ENCODE assay signal across 24 mouse cellular contexts in the genomic region with DNA sequence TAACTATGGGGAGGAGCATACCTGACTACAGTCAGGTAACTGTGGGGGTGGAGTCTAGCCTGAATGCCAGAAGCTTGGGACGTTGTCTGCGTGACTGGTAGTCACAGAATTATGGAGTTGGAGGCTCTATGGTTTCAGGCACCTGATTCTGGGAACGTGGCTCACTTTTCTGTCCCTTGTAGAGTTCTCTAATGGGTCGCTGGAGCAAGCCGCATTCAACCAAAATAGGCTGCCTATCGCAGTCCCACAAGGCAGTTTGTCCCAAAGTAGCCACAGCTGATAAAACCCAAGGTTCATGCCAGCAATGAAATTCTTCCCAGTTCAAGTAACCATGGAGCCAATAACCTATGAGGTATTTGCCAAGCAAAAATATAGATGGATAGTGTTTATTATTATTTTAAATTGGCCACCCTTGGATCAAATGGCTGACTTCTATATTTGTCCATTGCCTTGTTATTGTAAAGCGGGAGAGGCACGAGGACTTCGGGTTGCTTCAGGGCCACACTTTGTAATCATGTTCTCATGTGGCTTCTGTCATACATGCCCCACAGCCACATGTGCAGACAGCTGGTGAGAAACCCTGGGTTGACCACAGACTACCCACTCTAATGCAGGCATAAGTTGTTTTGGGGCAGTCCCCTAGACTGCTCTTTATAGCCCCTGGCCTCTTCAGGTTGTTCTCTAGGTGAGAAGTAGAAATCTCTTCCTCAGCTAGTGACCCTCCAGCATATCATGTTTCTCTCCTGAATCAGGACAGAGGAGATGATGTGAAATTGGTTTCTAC.
DNase-seq lines count a peak whose midpoint lies in the region; ATAC-seq and TF ChIP-seq lines count a peak whose summit lies in the region.
"Had no signal": no experiment of that assay in that cellular context is flagged by ENCODE, and none has a peak within 500 bp of the region (broad histone marks: within the 10 kb centered on the region; RNA-seq: fewer than 3 reads in every experiment).

No protein-coding gene starts in this region.

- no peak overlapping the region for H3K4me3 ChIP-seq in heart, embryonic 11.5 days (ENCODE audit: low read depth, low read length)
- H3K4me3 ChIP-seq in CH12.LX (replicated peaks in 1 of 3; ENCODE audit: low read depth in 2 of 3, low read length in 2 of 3, poor library complexity in 1 of 3) = no peak overlapping the region
- H3K4me3 ChIP-seq: embryonic facial prominence, embryonic 12.5 days; embryonic facial prominence, embryonic 15.5 days; heart, embryonic 15.5 days; hindbrain, embryonic 12.5 days; hindbrain, embryonic 15.5 days had no signal

- TF ChIP-seq EP300 in CH12.LX (IDR thresholded peaks at IDR 0.05; ENCODE audit: low read length) = 0 out of 2 replicates have a peak, but pooled peaks have one; percentile 23

- dilution Hi-C loops in CH12.LX (cut with MboI; ENCODE audit: extremely low pct_ligation_motif_present, extremely low pct_unique_long_range_greater_than_20kb, low sequenced_read_pairs) = no loop called here

- peak; percentile 38 to 61 for DNase-seq in heart, adult 18-20 months
- DNase-seq in CH12.LX (ENCODE audit: extremely low read depth) = peak; percentile 35
- DNase-seq in heart, adult 9 months (ENCODE audit: low spot score in 2 of 2) = peak; percentile 31 to 41
- DNase-seq in heart, postnatal 10 days = peak; percentile 51 to 61
- DNase-seq in lung, postnatal 10 days = no peak
- DNase-seq in left cerebral cortex, adult 11 months (ENCODE audit: low spot score) = no peak
- DNase-seq: adrenal gland, adult 2 months; adrenal gland, postnatal 14 days; B cell, adult 2 months; cerebellum, adult 11 months; cerebellum, adult 2 months; cerebellum, adult 9-11 months; cerebellum, postnatal 25 days; gastrocnemius, postnatal 10 days; gastrocnemius, postnatal 36 days; kidney, adult 2 months had no signal

- no peaks in the 10 kb centered on the region for H3K9me3 ChIP-seq in heart, embryonic 11.5 days (replicated peaks; ENCODE audit: control insufficient read depth, low read length)
- peaks cover 7% of the 10 kb centered on the region for H3K9me3 ChIP-seq in CH12.LX (replicated peaks; ENCODE audit: low read length)
- H3K9me3 ChIP-seq: embryonic facial prominence, embryonic 12.5 days; embryonic facial prominence, embryonic 15.5 days; heart, embryonic 15.5 days; hindbrain, embryonic 12.5 days; hindbrain, embryonic 15.5 days had no signal

- no peaks in the 10 kb centered on the region for H3K36me3 ChIP-seq in heart, embryonic 11.5 days (ENCODE audit: control insufficient read depth, insufficient read depth, low read length)
- H3K36me3 ChIP-seq in CH12.LX (replicated peaks in 1 of 2; ENCODE audit: control insufficient read depth in 1 of 2, insufficient read depth in 1 of 2, low read length in 1 of 2) = no peaks in the 10 kb centered on the region
- H3K36me3 ChIP-seq: embryonic facial prominence, embryonic 12.5 days; embryonic facial prominence, embryonic 15.5 days; heart, embryonic 15.5 days; hindbrain, embryonic 12.5 days; hindbrain, embryonic 15.5 days had no signal

- TF ChIP-seq RAD21 in CH12.LX (IDR thresholded peaks at IDR 0.05; ENCODE audit: low read depth, low read length) = no peak

- no peaks in the 10 kb centered on the region for H3K79me2 ChIP-seq in CH12.LX (replicated peaks; ENCODE audit: control insufficient read depth, extremely low read depth, insufficient read depth, poor library complexity, severe bottlenecking)

- in situ Hi-C loops in CH12.LX (cut with MboI; ENCODE audit: low pct_ligation_motif_present, low pct_unique_long_range_greater_than_20kb, low sequenced_read_pairs) = no loop called here

- H3K27me3 ChIP-seq in heart, embryonic 11.5 days (ENCODE audit: control insufficient read depth, insufficient read depth, low read length) = no peaks in the 10 kb centered on the region
- H3K27me3 ChIP-seq in CH12.LX (replicated peaks) = peaks cover 11% of the 10 kb centered on the region
- H3K27me3 ChIP-seq: embryonic facial prominence, embryonic 12.5 days; embryonic facial prominence, embryonic 15.5 days; heart, embryonic 15.5 days; hindbrain, embryonic 12.5 days; hindbrain, embryonic 15.5 days had no signal

- TF ChIP-seq CTCF in CH12.LX (conservative IDR thresholded peaks at IDR 0.05 in 1 of 2, IDR thresholded peaks at IDR 0.05 in 1 of 2; ENCODE audit: low read depth in 2 of 2, low read length in 2 of 2) = no peak

- 76% methylated on average over 9 of the region's 9 CpGs for WGBS in heart, embryonic 11.5 days (ENCODE audit: insufficient replicate concordance)

- peaks cover 6% of the 10 kb centered on the region; the same call in 1 of the 2 replicates for H3K4me1 ChIP-seq in heart, embryonic 11.5 days (ENCODE audit: control insufficient read depth, insufficient read depth, low read length)
- peaks cover 3 to 15% of the 10 kb centered on the region in 2 experiments; a peak in 3 of 4 replicates for H3K4me1 ChIP-seq in CH12.LX (ENCODE audit: control insufficient read depth in 1 of 2, insufficient read depth in 2 of 2)
- H3K4me1 ChIP-seq: hindbrain, embryonic 12.5 days; hindbrain, embryonic 15.5 days had no signal

- H3K4me2 ChIP-seq in heart, embryonic 11.5 days = no peak overlapping the region
- H3K4me2 ChIP-seq in CH12.LX (ENCODE audit: insufficient read depth, low read depth, poor library complexity, severe bottlenecking) = peak overlapping the region; percentile 3; the same call in 1 of the 2 replicates
- H3K4me2 ChIP-seq: embryonic facial prominence, embryonic 12.5 days; embryonic facial prominence, embryonic 15.5 days; heart, embryonic 15.5 days; hindbrain, embryonic 12.5 days; hindbrain, embryonic 15.5 days had no signal

- no peak overlapping the region for H3K27ac ChIP-seq in heart, embryonic 11.5 days (ENCODE audit: low read depth, low read length)
- no peak overlapping the region for H3K27ac ChIP-seq in CH12.LX (ENCODE audit: insufficient read depth, low read depth)
- H3K27ac ChIP-seq: embryonic facial prominence, embryonic 12.5 days; embryonic facial prominence, embryonic 15.5 days; heart, embryonic 15.5 days; hindbrain, embryonic 12.5 days; hindbrain, embryonic 15.5 days had no signal

- ATAC-seq in heart, embryonic 11.5 days (replicated peaks; ENCODE audit: insufficient number of reproducible peaks, low FRiP score, low TSS enrichment) = no peak
- ATAC-seq: forebrain, embryonic 14.5 days; intestine, postnatal 0 days had no signal

- intact Hi-C loops in heart, postnatal 10 days (cut with DNase I) = no loop called here

- TF ChIP-seq POLR2A in CH12.LX (IDR thresholded peaks at IDR 0.05; ENCODE audit: low read depth, low read length) = no peak

- H3K9ac ChIP-seq in heart, embryonic 11.5 days (ENCODE audit: low read depth, low read length) = no peak overlapping the region
- H3K9ac ChIP-seq in CH12.LX (ENCODE audit: insufficient read depth, low read depth) = no peak overlapping the region
- H3K9ac ChIP-seq: embryonic facial prominence, embryonic 12.5 days; embryonic facial prominence, embryonic 15.5 days; heart, embryonic 15.5 days; hindbrain, embryonic 12.5 days; hindbrain, embryonic 15.5 days had no signal

TF ChIP-seq in CH12.LX, 34 proteins besides CTCF, POLR2A, EP300 and RAD21:
- TF ChIP-seq ZC3H11A (IDR thresholded peaks at IDR 0.05; ENCODE audit: low read depth, low read length) = no peak
- TF ChIP-seq MAZ (IDR thresholded peaks at IDR 0.05; ENCODE audit: low read depth, low read length) = no peak
- TF ChIP-seq ZNF384 (IDR thresholded peaks at IDR 0.05; ENCODE audit: low read depth, low read length) = no peak
- TF ChIP-seq UBTF (IDR thresholded peaks at IDR 0.05; ENCODE audit: low read depth, low read length) = no peak
- 0 out of 2 replicates have a peak, but pooled peaks have one; percentile 62 for TF ChIP-seq MYC (IDR thresholded peaks at IDR 0.05; ENCODE audit: low read depth, low read length)
- no peak for TF ChIP-seq MAX (IDR thresholded peaks at IDR 0.05; ENCODE audit: low read length)
- no peak for TF ChIP-seq SMC3 (IDR thresholded peaks at IDR 0.05; ENCODE audit: low read depth, low read length)
- TF ChIP-seq JUN (IDR thresholded peaks at IDR 0.05; ENCODE audit: insufficient read depth, low read depth, low read length) = no peak
- TF ChIP-seq ETS1 (conservative IDR thresholded peaks at IDR 0.05; ENCODE audit: low read depth, low read length) = peak; percentile 35; the same call in 1 of the 2 replicates
- no peak for TF ChIP-seq HCFC1 (IDR thresholded peaks at IDR 0.05; ENCODE audit: low read depth, low read length)
- TF ChIP-seq NRF1 (IDR thresholded peaks at IDR 0.05; ENCODE audit: low read depth, low read length) = no peak
- no peak for TF ChIP-seq ZMIZ1 (IDR thresholded peaks at IDR 0.05; ENCODE audit: low read depth, low read length)
- TF ChIP-seq KAT2A (IDR thresholded peaks at IDR 0.05; ENCODE audit: insufficient replicate concordance, low read length) = no peak
- no peak; the same call in 1 of the 2 replicates for TF ChIP-seq IRF4 (IDR thresholded peaks at IDR 0.05; ENCODE audit: low read depth, low read length)
- TF ChIP-seq MXI1 (IDR thresholded peaks at IDR 0.05; ENCODE audit: low read depth, low read length) = no peak
- peak; percentile 61 for TF ChIP-seq BHLHE40 (IDR thresholded peaks at IDR 0.05; ENCODE audit: low read depth, low read length)
TF ChIP-seq in CH12.LX: peak in this region for 3.

Comparison
In these comparisons a context has a peak if more than half of its experiments do, and no peak if none do; other contexts are left out.
1. DNase-seq: peak in heart, adult 18-20 months (2 of 2), CH12.LX (single experiment), heart, adult 9 months (2 of 2) and heart, postnatal 10 days (2 of 2); none in lung, postnatal 10 days (single experiment) and left cerebral cortex, adult 11 months (single experiment).